Mouse (Mus musculus): ENCODE results near the gene Krt23. TPM values are rescaled to one million over a fixed set of nuclear protein-coding genes. Genes with fewer than 3 reads are reported as not detected.

Gene Krt23
- polyA plus RNA-seq, 1 experiment = not detected

DNA sequence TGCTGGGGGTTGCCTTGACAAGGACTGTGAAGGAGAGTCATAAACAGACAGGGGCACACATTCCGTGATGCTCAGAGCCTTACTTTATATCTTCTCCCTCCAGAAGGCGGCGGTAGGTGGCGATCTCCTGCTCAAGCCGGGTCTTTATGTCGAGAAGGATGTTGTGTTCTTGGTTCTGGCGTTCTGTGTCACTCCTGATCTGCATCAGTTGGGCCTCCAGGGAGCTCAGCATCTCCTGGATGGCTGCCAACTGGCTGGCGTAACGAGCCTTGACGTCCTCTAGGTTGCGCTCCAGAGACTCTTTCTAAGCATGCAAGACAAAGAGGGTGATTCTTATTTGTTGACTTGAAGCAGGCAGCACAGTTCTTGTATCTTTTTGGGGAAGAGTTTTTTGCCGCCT, 62.3 kb downstream of the Krt23 start:
- H3K4me3 ChIP-seq (ENCODE audit: insufficient read depth, low read depth, low read length) = no peak overlapping the region
- H3K4me1 ChIP-seq (ENCODE audit: control insufficient read depth, insufficient read depth, low read length) = peaks cover 3% of the 10 kb centered on the region
- no peak overlapping the region for H3K27ac ChIP-seq (ENCODE audit: insufficient read depth, low read depth, low read length)
- 29% methylated on average over 12 of the region's 12 CpGs for WGBS
- TF ChIP-seq POLR2A (IDR thresholded peaks at IDR 0.05; ENCODE audit: insufficient read depth, low read depth, low read length) (no peak), CTCF (IDR thresholded peaks at IDR 0.05; ENCODE audit: insufficient read depth, low read depth, low read length) (peak; percentile 22; the same call in 1 of the 2 replicates)

Other genes starting within 250 kb of the Krt23 start
- gene Krt222, start 249.1 kb downstream of the Krt23 start, polyA plus RNA-seq (2012; ENCODE audit: insufficient read depth, insufficient read length, low replicate concordance, missing spikeins) = not detected in 2 replicates
- gene Krt24, start 207.9 kb downstream of the Krt23 start, polyA plus RNA-seq (2012; ENCODE audit: insufficient read depth, insufficient read length, low replicate concordance, missing spikeins) = not detected in 2 replicates
- not detected in 2 replicates for gene Krt25, start 170.2 kb downstream of the Krt23 start, polyA plus RNA-seq (2012; ENCODE audit: insufficient read depth, insufficient read length, low replicate concordance, missing spikeins)
- not detected in 2 replicates for gene Krt26, start 155.2 kb downstream of the Krt23 start, polyA plus RNA-seq (2012; ENCODE audit: insufficient read depth, insufficient read length, low replicate concordance, missing spikeins)
- gene Krt27, start 142.0 kb downstream of the Krt23 start, polyA plus RNA-seq (2012; ENCODE audit: insufficient read depth, insufficient read length, low replicate concordance, missing spikeins) = not detected in 2 replicates
- gene Krt28, start 118.2 kb downstream of the Krt23 start, polyA plus RNA-seq (2012; ENCODE audit: insufficient read depth, insufficient read length, low replicate concordance, missing spikeins) = not detected in 2 replicates
- not detected in 2 replicates for gene Krt10, start 103.8 kb downstream of the Krt23 start, polyA plus RNA-seq (2012; ENCODE audit: insufficient read depth, insufficient read length, low replicate concordance, missing spikeins)
- not detected in 2 replicates for gene Krt12, start 70.9 kb downstream of the Krt23 start, polyA plus RNA-seq (2012; ENCODE audit: insufficient read depth, insufficient read length, low replicate concordance, missing spikeins)
- not detected in 2 replicates for gene Krt20, start 55.0 kb downstream of the Krt23 start, polyA plus RNA-seq (2012; ENCODE audit: insufficient read depth, insufficient read length, low replicate concordance, missing spikeins)
- gene Krt39, start 28.2 kb upstream of the Krt23 start, polyA plus RNA-seq (2012; ENCODE audit: insufficient read depth, insufficient read length, low replicate concordance, missing spikeins) = not detected in 2 replicates
- not detected in 2 replicates for gene Krt40, start 50.0 kb upstream of the Krt23 start, polyA plus RNA-seq (2012; ENCODE audit: insufficient read depth, insufficient read length, low replicate concordance, missing spikeins)
- gene Krtap3-3, start 57.7 kb upstream of the Krt23 start, polyA plus RNA-seq (2012; ENCODE audit: insufficient read depth, insufficient read length, low replicate concordance, missing spikeins) = not detected in 2 replicates
- not detected in 2 replicates for gene Krtap3-2, start 63.7 kb upstream of the Krt23 start, polyA plus RNA-seq (2012; ENCODE audit: insufficient read depth, insufficient read length, low replicate concordance, missing spikeins)
- gene Gm11939, start 66.3 kb upstream of the Krt23 start, polyA plus RNA-seq (2012; ENCODE audit: insufficient read depth, insufficient read length, low replicate concordance, missing spikeins) = not detected in 2 replicates
- not detected in 2 replicates for gene Krtap3-1, start 73.5 kb upstream of the Krt23 start, polyA plus RNA-seq (2012; ENCODE audit: insufficient read depth, insufficient read length, low replicate concordance, missing spikeins)
- gene Krtap1-5, start 87.9 kb upstream of the Krt23 start, polyA plus RNA-seq (2012; ENCODE audit: insufficient read depth, insufficient read length, low replicate concordance, missing spikeins) = not detected in 2 replicates
- gene Krtap1-4, start 90.5 kb upstream of the Krt23 start, polyA plus RNA-seq (2012; ENCODE audit: insufficient read depth, insufficient read length, low replicate concordance, missing spikeins) = not detected in 2 replicates
- not detected in 2 replicates for gene Krtap1-3, start 98.2 kb upstream of the Krt23 start, polyA plus RNA-seq (2012; ENCODE audit: insufficient read depth, insufficient read length, low replicate concordance, missing spikeins)
- gene Krtap9-3, start 105.0 kb upstream of the Krt23 start, polyA plus RNA-seq (2012; ENCODE audit: insufficient read depth, insufficient read length, low replicate concordance, missing spikeins) = not detected in 2 replicates
- gene Gm11938, start 110.2 kb upstream of the Krt23 start, polyA plus RNA-seq (2012; ENCODE audit: insufficient read depth, insufficient read length, low replicate concordance, missing spikeins) = not detected in 2 replicates
- gene Gm11937, start 117.1 kb upstream of the Krt23 start, polyA plus RNA-seq (2012; ENCODE audit: insufficient read depth, insufficient read length, low replicate concordance, missing spikeins) = not detected in 2 replicates
- not detected in 2 replicates for gene Krtap2-4, start 121.7 kb upstream of the Krt23 start, polyA plus RNA-seq (2012; ENCODE audit: insufficient read depth, insufficient read length, low replicate concordance, missing spikeins)
- gene Gm11562, start 127.3 kb upstream of the Krt23 start, polyA plus RNA-seq (2012; ENCODE audit: insufficient read depth, insufficient read length, low replicate concordance, missing spikeins) = not detected in 2 replicates
- gene Krtap4-1, start 135.1 kb upstream of the Krt23 start, polyA plus RNA-seq (2012; ENCODE audit: insufficient read depth, insufficient read length, low replicate concordance, missing spikeins) = not detected in 2 replicates
- not detected in 2 replicates for gene Krtap4-2, start 141.9 kb upstream of the Krt23 start, polyA plus RNA-seq (2012; ENCODE audit: insufficient read depth, insufficient read length, low replicate concordance, missing spikeins)
- gene Krtap4-7, start 151.0 kb upstream of the Krt23 start, polyA plus RNA-seq (2012; ENCODE audit: insufficient read depth, insufficient read length, low replicate concordance, missing spikeins) = not detected in 2 replicates
- not detected in 2 replicates for gene Gm11555, start 157.1 kb upstream of the Krt23 start, polyA plus RNA-seq (2012; ENCODE audit: insufficient read depth, insufficient read length, low replicate concordance, missing spikeins)
- gene Gm11563, start 165.8 kb upstream of the Krt23 start, polyA plus RNA-seq (2012; ENCODE audit: insufficient read depth, insufficient read length, low replicate concordance, missing spikeins) = not detected in 2 replicates
- not detected in 2 replicates for gene Krtap4-6, start 172.8 kb upstream of the Krt23 start, polyA plus RNA-seq (2012; ENCODE audit: insufficient read depth, insufficient read length, low replicate concordance, missing spikeins)
- gene Gm14190, start 197.6 kb upstream of the Krt23 start, polyA plus RNA-seq (2012; ENCODE audit: insufficient read depth, insufficient read length, low replicate concordance, missing spikeins) = not detected in 2 replicates
- not detected in 2 replicates for gene Gm14180, start 241.2 kb upstream of the Krt23 start, polyA plus RNA-seq (2012; ENCODE audit: insufficient read depth, insufficient read length, low replicate concordance, missing spikeins)

Data from olfactory bulb, adult 2 months (tissue).